Mouse (Mus musculus): ENCODE measurements around the gene Kank4. TPM values are rescaled to one million over a fixed set of nuclear protein-coding genes. Genes with fewer than 3 reads are reported as not detected.

The Kank4 gene
- polyA plus RNA-seq, 1 experiment from 2014 or later: 0.86 TPM

DNA sequence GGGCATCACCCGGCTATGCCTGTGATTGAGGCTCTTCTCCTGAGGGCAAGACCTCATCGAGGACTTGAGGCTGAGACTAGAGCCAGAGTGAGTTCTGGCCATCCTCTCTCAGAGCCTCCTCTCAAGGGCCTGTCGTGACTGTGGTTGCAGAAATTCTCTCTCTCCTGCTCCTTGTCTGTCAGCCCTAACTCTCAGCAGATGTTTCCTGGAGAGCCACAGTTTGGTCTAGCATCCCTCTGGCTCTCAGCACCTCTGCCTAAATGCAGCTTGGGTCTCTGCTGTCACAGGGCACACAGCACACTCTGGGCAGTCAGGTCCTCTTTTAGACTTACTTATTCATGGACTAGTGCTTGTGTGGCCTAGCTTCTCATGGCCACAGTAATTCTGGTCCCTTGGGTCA, 5.1 kb upstream of the Kank4 start:
- no peak for DNase-seq (ENCODE audit: low spot score)
- H3K36me3 ChIP-seq: no peaks in the 10 kb centered on the region
- H3K9me3 ChIP-seq (replicated peaks): no peaks in the 10 kb centered on the region
- no peak overlapping the region for H3K27ac ChIP-seq (replicated peaks)
- 69% methylated on average over 3 of the region's 3 CpGs for WGBS
- peaks cover 5% of the 10 kb centered on the region; the same call in 1 of the 2 replicates for H3K4me1 ChIP-seq
- no peak overlapping the region for H3K4me3 ChIP-seq
- H3K27me3 ChIP-seq (ENCODE audit: low read depth, poor library complexity, severe bottlenecking): peaks cover 33% of the 10 kb centered on the region

DNA sequence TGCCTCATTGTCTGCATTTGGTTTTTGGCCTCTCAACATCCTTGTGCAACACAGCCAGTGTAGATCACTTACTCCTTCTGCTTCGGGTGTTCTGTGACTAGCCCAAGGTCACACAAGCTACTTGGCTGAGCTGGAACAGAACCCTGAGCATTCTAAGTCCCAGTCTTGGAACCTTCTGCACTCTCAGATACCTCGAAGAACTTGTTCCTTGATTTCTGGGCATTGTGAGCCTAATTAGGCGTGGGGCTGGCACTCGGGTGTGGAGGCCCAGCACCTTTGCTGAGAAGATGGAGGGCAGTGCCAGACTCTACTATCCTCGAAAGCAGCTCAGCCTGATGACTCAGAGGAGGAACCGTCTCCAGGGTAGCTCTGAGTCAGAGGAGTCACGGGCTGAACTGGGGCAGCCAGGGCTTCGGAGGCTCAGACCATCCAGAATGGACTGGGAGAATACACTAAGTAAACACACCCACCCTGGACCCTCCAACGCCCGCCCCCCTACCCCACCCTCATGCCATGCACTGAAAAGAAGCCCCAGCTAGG, 1.9 kb upstream of the Kank4 start:
- Histone ChIP-seq H3K27ac (replicated peaks) (no peak overlapping the region), H3K9me3 (replicated peaks) (no peaks in the 10 kb centered on the region), H3K4me1 (peaks cover 17% of the 10 kb centered on the region), H3K27me3 (ENCODE audit: low read depth, poor library complexity, severe bottlenecking) (peaks cover 65% of the 10 kb centered on the region), H3K4me3 (no peak overlapping the region), H3K36me3 (no peaks in the 10 kb centered on the region)
- WGBS: 77% methylated on average over 10 of the region's 10 CpGs
- no peak for DNase-seq (ENCODE audit: low spot score)

DNA sequence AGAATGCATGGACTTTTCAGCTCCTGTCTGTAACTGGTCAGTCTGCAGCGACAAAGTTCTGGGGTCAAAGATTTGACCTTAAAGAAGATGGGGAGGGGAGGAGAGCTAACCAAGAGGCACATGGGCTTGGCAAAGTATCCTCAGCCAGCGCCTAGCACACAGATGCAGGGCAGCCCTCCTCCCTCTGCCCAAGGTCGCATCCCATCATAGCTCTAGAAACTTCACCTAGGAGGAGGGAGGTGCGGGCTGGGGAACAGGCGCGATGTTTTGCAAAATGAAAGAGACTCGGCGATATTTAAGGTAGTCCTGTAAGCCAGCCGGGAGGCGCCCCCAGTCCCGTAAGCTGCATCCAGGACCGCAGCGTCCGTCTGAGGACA, 542 bp downstream of the Kank4 start:
- no peaks in the 10 kb centered on the region for H3K9me3 ChIP-seq (replicated peaks)
- DNase-seq (ENCODE audit: low spot score): no peak
- peaks cover 23% of the 10 kb centered on the region for H3K4me1 ChIP-seq
- WGBS: 2% methylated on average over 14 of the region's 14 CpGs
- H3K4me3 ChIP-seq: peak overlapping the region; percentile 83
- H3K36me3 ChIP-seq: no peaks in the 10 kb centered on the region
- peaks cover 69% of the 10 kb centered on the region for H3K27me3 ChIP-seq (ENCODE audit: low read depth, poor library complexity, severe bottlenecking)
- H3K27ac ChIP-seq (replicated peaks): peak overlapping the region; percentile 81

DNA sequence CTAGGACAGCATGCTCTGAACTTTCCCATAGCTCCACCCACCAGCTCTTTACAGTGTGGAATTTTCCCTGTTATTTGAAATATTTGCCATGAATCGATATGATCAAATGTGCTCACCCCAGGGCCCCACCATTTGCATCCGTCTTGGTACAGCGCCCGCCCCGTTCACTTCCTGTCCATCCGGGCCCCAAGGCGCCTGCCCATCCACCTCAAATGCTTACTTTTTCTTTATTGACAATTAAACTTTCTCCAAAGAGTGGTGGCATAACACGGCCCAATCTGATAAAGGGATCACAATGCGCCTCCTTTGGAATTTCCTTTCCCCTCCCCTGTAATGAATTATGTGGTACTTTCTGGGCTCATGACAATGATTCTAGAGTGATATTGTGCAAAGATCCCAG, 11.0 kb downstream of the Kank4 start:
- no peak overlapping the region for H3K27ac ChIP-seq (replicated peaks)
- 91% methylated on average over 9 of the region's 9 CpGs for WGBS

DNA sequence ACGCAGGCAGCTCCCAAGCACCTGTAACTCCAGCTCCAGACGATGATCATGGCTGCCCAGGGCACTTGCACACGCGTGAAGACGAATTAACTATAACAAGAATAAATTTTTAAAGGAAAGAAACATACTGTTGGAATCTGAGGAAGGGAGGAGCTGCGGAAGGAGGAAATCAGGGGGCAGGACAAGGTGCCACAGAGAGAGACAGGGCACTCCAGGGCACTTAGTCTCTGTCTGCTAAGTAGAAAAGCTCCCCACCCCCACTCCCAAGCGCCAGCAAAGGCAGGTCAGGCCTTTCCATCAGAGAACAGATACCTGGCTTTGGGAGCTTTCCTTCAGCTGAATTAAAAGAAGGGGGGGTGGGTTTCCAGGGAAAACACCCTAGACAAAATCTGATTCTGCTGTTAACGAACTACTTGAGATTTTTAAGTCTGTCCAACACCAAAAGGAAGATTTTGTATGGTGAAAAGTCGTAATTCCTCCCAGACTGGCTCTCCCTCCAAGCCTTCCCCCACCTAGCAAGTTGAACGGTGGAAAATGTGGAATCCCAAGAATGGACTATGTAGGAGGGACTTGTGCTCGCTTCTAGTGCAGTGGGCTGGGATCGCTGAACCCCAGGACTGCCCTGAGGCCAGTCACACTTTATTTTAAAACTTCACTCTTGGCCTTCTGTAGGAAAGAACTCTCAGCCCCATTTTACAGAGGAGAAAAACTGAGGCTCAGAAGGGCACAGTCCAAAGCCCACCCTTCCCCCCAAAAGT, 11.9 kb downstream of the Kank4 start:
- Histone ChIP-seq H3K4me3 (no peak overlapping the region), H3K36me3 (no peaks in the 10 kb centered on the region), H3K27ac (replicated peaks) (peak overlapping the region; percentile 46; the same call in 1 of the 2 replicates), H3K27me3 (ENCODE audit: low read depth, poor library complexity, severe bottlenecking) (no peaks in the 10 kb centered on the region), H3K9me3 (replicated peaks) (no peaks in the 10 kb centered on the region), H3K4me1 (peaks cover 7% of the 10 kb centered on the region)
- 62% methylated on average over 12 of the region's 12 CpGs for WGBS
- no peak for DNase-seq (ENCODE audit: low spot score)

More for the DNA sequence above, 11.0 kb downstream of the Kank4 start:
- H3K36me3 ChIP-seq: no peaks in the 10 kb centered on the region
- H3K4me3 ChIP-seq: no peak overlapping the region
- H3K27me3 ChIP-seq (ENCODE audit: low read depth, poor library complexity, severe bottlenecking): no peaks in the 10 kb centered on the region
- H3K9me3 ChIP-seq (replicated peaks): no peaks in the 10 kb centered on the region
- DNase-seq (ENCODE audit: low spot score): no peak
- peaks cover 7% of the 10 kb centered on the region for H3K4me1 ChIP-seq

GRCm38 (mm10) chr4:98804476-98805134, 12.7 kb downstream of the Kank4 start:
- 67% methylated on average over 7 of the region's 7 CpGs for WGBS
- 0 out of 2 replicates have a peak overlapping the region, but pooled peaks have one; percentile 38 for H3K27ac ChIP-seq (replicated peaks)
- H3K9me3 ChIP-seq (replicated peaks): no peaks in the 10 kb centered on the region
- H3K4me1 ChIP-seq: peaks cover 7% of the 10 kb centered on the region
- H3K27me3 ChIP-seq (ENCODE audit: low read depth, poor library complexity, severe bottlenecking): no peaks in the 10 kb centered on the region
- H3K36me3 ChIP-seq: no peaks in the 10 kb centered on the region
- no peak overlapping the region for H3K4me3 ChIP-seq
- DNase-seq (ENCODE audit: low spot score): peak; percentile 26

DNA sequence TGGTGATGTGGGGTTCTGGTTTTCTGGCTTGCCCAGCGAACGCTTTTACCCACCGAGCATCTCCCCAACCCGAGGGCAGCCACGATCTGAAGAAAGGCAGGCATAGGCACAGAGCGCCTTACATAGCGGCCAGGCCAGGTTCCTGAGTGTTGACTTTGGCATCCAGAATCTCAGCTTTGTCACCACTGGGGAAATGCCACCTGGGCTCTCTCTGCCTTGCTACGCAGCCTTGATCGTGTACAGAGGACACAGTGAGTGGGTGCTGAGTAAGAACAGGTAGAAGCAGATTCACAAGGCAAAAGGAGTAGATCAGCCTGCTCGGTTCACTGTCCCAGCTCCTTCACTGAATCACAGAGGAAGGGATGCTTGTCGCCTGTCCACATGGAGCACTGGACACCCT, 15.6 kb downstream of the Kank4 start:
- H3K4me3 ChIP-seq: no peak overlapping the region
- no peak overlapping the region for H3K27ac ChIP-seq (replicated peaks)
- H3K9me3 ChIP-seq (replicated peaks): no peaks in the 10 kb centered on the region
- H3K36me3 ChIP-seq: no peaks in the 10 kb centered on the region
- peaks cover 7% of the 10 kb centered on the region for H3K4me1 ChIP-seq
- WGBS: 92% methylated on average over 11 of the region's 11 CpGs
- no peak for DNase-seq (ENCODE audit: low spot score)
- H3K27me3 ChIP-seq (ENCODE audit: low read depth, poor library complexity, severe bottlenecking): no peaks in the 10 kb centered on the region

DNA sequence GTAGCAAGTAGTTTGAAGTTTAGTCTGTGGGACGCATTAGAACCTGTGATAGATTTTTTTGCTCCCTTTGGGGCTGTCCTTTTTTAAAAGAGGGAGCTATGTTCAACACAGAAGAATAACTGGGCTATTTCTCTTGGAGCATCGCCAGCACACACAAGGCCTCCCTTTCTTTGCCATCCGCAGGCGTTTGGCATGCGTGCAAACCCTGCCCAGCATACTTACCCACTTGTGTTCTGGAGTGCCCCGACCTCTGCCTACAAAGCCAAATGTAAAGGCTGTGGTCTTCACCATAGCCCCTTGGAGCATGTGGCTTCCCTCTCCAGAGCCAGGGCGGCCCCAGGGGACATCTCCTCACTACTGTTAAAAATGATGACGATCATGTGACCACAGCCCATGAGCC, 16.5 kb downstream of the Kank4 start:
- Histone ChIP-seq H3K27me3 (ENCODE audit: low read depth, poor library complexity, severe bottlenecking) (no peaks in the 10 kb centered on the region), H3K9me3 (replicated peaks) (no peaks in the 10 kb centered on the region), H3K4me3 (no peak overlapping the region), H3K4me1 (peaks cover 7% of the 10 kb centered on the region), H3K36me3 (no peaks in the 10 kb centered on the region), H3K27ac (replicated peaks) (no peak overlapping the region)
- 88% methylated on average over 8 of the region's 8 CpGs for WGBS
- no peak for DNase-seq (ENCODE audit: low spot score)

GRCm38 (mm10) chr4:98796591-98797341, 20.6 kb downstream of the Kank4 start:
- Histone ChIP-seq H3K36me3 (no peaks in the 10 kb centered on the region), H3K27me3 (ENCODE audit: low read depth, poor library complexity, severe bottlenecking) (no peaks in the 10 kb centered on the region), H3K4me1 (no peaks in the 10 kb centered on the region), H3K9me3 (replicated peaks) (no peaks in the 10 kb centered on the region), H3K27ac (replicated peaks) (no peak overlapping the region), H3K4me3 (no peak overlapping the region)
- 84% methylated on average over 11 of the region's 11 CpGs for WGBS
- no peak for DNase-seq (ENCODE audit: low spot score)

DNA sequence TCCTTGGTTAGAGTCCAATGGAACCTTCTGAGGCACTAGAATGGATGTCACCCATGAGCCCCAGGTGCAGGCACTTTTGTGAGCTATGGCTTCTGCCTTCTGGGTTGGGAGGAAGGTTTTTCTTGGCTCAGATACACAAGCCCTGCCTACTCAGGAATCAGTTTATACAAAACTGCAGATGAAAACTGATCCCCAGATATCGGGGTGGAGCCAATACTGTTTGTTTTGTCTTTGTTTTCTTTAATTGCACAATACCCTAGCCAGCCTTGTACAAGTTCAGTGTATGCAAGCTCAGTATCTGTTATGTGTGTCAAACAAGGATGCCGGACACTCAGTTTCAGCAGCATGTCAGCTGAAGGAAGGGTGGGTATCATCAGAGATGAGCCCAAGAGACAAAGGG, 22.1 kb downstream of the Kank4 start:
- Histone ChIP-seq H3K9me3 (replicated peaks) (no peaks in the 10 kb centered on the region), H3K27ac (replicated peaks) (no peak overlapping the region), H3K4me3 (no peak overlapping the region), H3K36me3 (no peaks in the 10 kb centered on the region), H3K4me1 (peaks cover 8% of the 10 kb centered on the region), H3K27me3 (ENCODE audit: low read depth, poor library complexity, severe bottlenecking) (peaks cover 7% of the 10 kb centered on the region; the same call in 1 of the 2 replicates)
- no peak for DNase-seq (ENCODE audit: low spot score)
- 88% methylated on average over 2 of the region's 2 CpGs for WGBS

GRCm38 (mm10) chr4:98793486-98793885, 23.9 kb downstream of the Kank4 start:
- 93% methylated on average over 9 of the region's 9 CpGs for WGBS
- H3K4me3 ChIP-seq: no peak overlapping the region
- no peaks in the 10 kb centered on the region for H3K9me3 ChIP-seq (replicated peaks)
- H3K27me3 ChIP-seq (ENCODE audit: low read depth, poor library complexity, severe bottlenecking): peaks cover 11% of the 10 kb centered on the region
- peaks cover 17% of the 10 kb centered on the region for H3K4me1 ChIP-seq
- H3K36me3 ChIP-seq: no peaks in the 10 kb centered on the region
- no peak for DNase-seq (ENCODE audit: low spot score)
- H3K27ac ChIP-seq (replicated peaks): no peak overlapping the region

GRCm38 (mm10) chr4:98790721-98791120, 26.6 kb downstream of the Kank4 start:
- no peak for DNase-seq (ENCODE audit: low spot score)
- H3K27me3 ChIP-seq (ENCODE audit: low read depth, poor library complexity, severe bottlenecking): peaks cover 11% of the 10 kb centered on the region
- 43% methylated on average over 1 of the region's 1 CpGs for WGBS
- H3K27ac ChIP-seq (replicated peaks): peak overlapping the region; percentile 50; the same call in 1 of the 2 replicates
- H3K36me3 ChIP-seq: no peaks in the 10 kb centered on the region
- H3K4me1 ChIP-seq: peaks cover 27% of the 10 kb centered on the region
- H3K9me3 ChIP-seq (replicated peaks): no peaks in the 10 kb centered on the region
- H3K4me3 ChIP-seq: 0 out of 2 replicates have a peak overlapping the region, but pooled peaks have one; percentile 45
